Mouse (Mus musculus) left cerebral cortex, adult 2 months (tissue): ENCODE results near the gene Runx1. TPM values are rescaled to one million over a fixed set of nuclear protein-coding genes. Genes with fewer than 3 reads are reported as not detected.
A peak's percentile ranks its signal among the peaks of the same experiment; 100 is the strongest.

Experiments used
- DNase-seq, 2 experiments: peaks; one replicate each; pipeline ENCODE4 v3.0.0; 2021 to 2022; ENCODE audit warnings: low spot score in 2 of 2, mixed read lengths in 1 of 2; ENCODE audit errors: extremely low spot score in 1 of 2
- H3K27ac ChIP-seq: fragments of 200-600 bp; 2 replicates; pipeline ENCODE4 v1.8.1; 2022
- H3K4me3 ChIP-seq: fragments of 200-600 bp; 2 replicates; pipeline ENCODE4 v1.8.1; 2022
- CTCF ChIP-seq: fragments of 200-600 bp; IDR thresholded peaks from 2 replicates; pipeline ENCODE4 v1.8.1; 2022; ENCODE audit warnings: antibody characterized with exemption, mild to moderate bottlenecking, moderate library complexity
- intact Hi-C: fragments of 180-260 bp; cut with DNase I; formaldehyde crosslinking; loops from one replicate; pipeline ENCODE4 v1.15.1; 2025
- total RNA-seq, 2 experiments: library from RNA; stranded (reverse); gene quantifications; 2 replicates each; pipeline ENCODE4 v1.2.3; 2021

Gene Runx1
- total RNA-seq, 2 experiments from 2014 or later, result 1.3 to 1.7 TPM

GRCm38 (mm10) chr16:92629829-92630228, 196.1 kb downstream of the Runx1 start:
- intact Hi-C loops, result no loop called here
- no peak for TF ChIP-seq CTCF
- no peak for DNase-seq
- H3K27ac ChIP-seq, result no peak overlapping the region
- no peak overlapping the region for H3K4me3 ChIP-seq

- Histone ChIP-seq H3K27ac (no peak overlapping the region), H3K4me3 (no peak overlapping the region)
- DNase-seq, result no peak
- no peak for TF ChIP-seq CTCF
- intact Hi-C loops, result no loop called here
These were observed 198.7 kb downstream of the Runx1 start for GRCm38 (mm10) chr16:92627262-92627661.

GRCm38 (mm10) chr16:92623953-92624352, 202.0 kb downstream of the Runx1 start:
- no peak for TF ChIP-seq CTCF
- no peak for DNase-seq
- Histone ChIP-seq H3K4me3 (no peak overlapping the region), H3K27ac (no peak overlapping the region)
- intact Hi-C loops, result no loop called here

GRCm38 (mm10) chr16:92621859-92622258, 204.1 kb downstream of the Runx1 start:
- DNase-seq, result no peak
- H3K4me3 ChIP-seq, result no peak overlapping the region
- intact Hi-C loops, result no loop called here
- H3K27ac ChIP-seq, result no peak overlapping the region
- no peak for TF ChIP-seq CTCF

GRCm38 (mm10) chr16:92620841-92621518, 205.0 kb downstream of the Runx1 start:
- intact Hi-C loops, result no loop called here
- no peak for TF ChIP-seq CTCF
- Histone ChIP-seq H3K4me3 (no peak overlapping the region), H3K27ac (no peak overlapping the region)
- DNase-seq, result no peak

GRCm38 (mm10) chr16:92616839-92617238, 209.1 kb downstream of the Runx1 start:
- no peak for TF ChIP-seq CTCF
- no peak for DNase-seq
- Histone ChIP-seq H3K4me3 (no peak overlapping the region), H3K27ac (no peak overlapping the region)
- intact Hi-C loops, result no loop called here

- no peak for DNase-seq
- Histone ChIP-seq H3K27ac (no peak overlapping the region), H3K4me3 (no peak overlapping the region)
- intact Hi-C loops, result no loop called here
- TF ChIP-seq CTCF, result peak; percentile 16
These were observed 210.6 kb downstream of the Runx1 start for GRCm38 (mm10) chr16:92615234-92615799.

GRCm38 (mm10) chr16:92612546-92612945, 213.4 kb downstream of the Runx1 start:
- TF ChIP-seq CTCF, result no peak
- intact Hi-C loops, result no loop called here
- DNase-seq, result no peak
- H3K4me3 ChIP-seq, result no peak overlapping the region
- no peak overlapping the region for H3K27ac ChIP-seq

- TF ChIP-seq CTCF, result no peak
- no peak overlapping the region for H3K4me3 ChIP-seq
- intact Hi-C loops, result no loop called here
- DNase-seq, result no peak
- no peak overlapping the region for H3K27ac ChIP-seq
These were observed 214.3 kb downstream of the Runx1 start for GRCm38 (mm10) chr16:92611641-92612149.

GRCm38 (mm10) chr16:92610464-92610863, 215.5 kb downstream of the Runx1 start:
- TF ChIP-seq CTCF, result no peak
- intact Hi-C loops, result no loop called here
- H3K4me3 ChIP-seq, result no peak overlapping the region
- no peak overlapping the region for H3K27ac ChIP-seq
- no peak for DNase-seq

- H3K4me3 ChIP-seq, result no peak overlapping the region
- H3K27ac ChIP-seq, result no peak overlapping the region
- TF ChIP-seq CTCF, result no peak
- DNase-seq, result no peak
- intact Hi-C loops, result no loop called here
These were observed 216.3 kb downstream of the Runx1 start for GRCm38 (mm10) chr16:92609717-92610077.

- no peak overlapping the region for H3K27ac ChIP-seq
- no peak overlapping the region for H3K4me3 ChIP-seq
- TF ChIP-seq CTCF, result no peak
- intact Hi-C loops, result no loop called here
- DNase-seq, result no peak
These were observed 216.8 kb downstream of the Runx1 start for GRCm38 (mm10) chr16:92609006-92609716.
